Mouse (Mus musculus) heart, postnatal 4 days (tissue): Measurements from ENCODE around the gene Zfp423. TPM values are rescaled to one million over a fixed set of nuclear protein-coding genes. Genes with fewer than 3 reads are reported as not detected.

Experiments
- DNase-seq: peaks from one replicate; pipeline ENCODE4 v3.0.0; 2021
- total RNA-seq, 2 experiments: library from RNA; stranded (reverse); gene quantifications; 2 replicates each; pipeline ENCODE4 v1.2.3; 2021

Zfp423 gene
- 10 to 100 TPM; 12.9 to 16.2 TPM for total RNA-seq

DNA sequence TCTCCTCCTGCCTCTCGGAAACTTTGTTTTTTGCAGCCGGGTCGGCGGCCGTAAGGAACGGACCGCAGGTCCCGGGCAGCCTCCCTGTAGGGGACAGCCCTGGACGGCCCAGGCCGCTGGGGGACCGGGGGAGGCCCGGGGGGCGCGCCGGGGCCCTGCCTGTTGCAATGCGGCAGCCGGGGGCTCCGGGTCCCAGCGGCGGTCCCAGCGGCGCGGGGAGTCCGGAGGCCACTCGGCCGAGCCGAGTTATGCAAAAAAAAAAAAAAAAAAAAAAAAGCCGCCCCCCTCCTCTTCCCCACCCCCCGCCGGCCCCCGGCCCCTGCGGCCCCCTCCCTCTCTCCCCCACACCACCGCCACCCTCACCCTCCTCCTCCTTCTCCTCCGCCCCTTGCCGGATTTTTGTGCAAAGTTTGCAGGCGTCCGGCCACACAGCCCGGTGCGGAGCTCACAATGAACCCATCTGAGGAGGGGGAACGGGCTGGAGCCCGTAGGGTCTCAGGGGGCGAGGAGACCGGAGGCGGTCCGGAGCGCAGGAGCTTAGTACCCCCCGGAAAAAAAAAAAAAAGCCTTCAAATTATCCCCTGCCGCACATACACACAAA is at the start of gene Zfp423:
Zfp423 (minus strand) TSS at position 276 of the 601 bp plus-strand sequence.
- DNase-seq, result peak; percentile 52

DNA sequence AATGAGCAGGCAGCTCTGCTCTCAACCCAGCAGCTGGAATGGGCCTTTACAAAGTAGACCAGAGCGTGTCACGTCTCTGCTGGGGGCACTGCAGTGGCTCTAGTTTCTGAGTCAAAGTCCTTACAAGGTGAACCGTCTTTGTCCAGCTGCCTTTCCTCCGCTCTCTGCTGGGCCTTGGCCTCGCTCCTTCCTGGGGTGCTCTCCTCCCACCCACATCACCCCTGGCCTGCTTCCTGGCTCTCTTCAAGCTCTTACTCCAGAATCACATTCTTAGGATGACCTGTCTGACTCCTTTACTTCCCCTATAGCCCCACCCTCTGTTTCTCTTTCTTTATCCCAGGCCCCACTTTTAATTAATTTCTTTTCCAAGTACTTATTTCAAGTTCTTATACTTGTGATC is 47.4 kb upstream of the Zfp423 start:
- DNase-seq, result no peak

DNA sequence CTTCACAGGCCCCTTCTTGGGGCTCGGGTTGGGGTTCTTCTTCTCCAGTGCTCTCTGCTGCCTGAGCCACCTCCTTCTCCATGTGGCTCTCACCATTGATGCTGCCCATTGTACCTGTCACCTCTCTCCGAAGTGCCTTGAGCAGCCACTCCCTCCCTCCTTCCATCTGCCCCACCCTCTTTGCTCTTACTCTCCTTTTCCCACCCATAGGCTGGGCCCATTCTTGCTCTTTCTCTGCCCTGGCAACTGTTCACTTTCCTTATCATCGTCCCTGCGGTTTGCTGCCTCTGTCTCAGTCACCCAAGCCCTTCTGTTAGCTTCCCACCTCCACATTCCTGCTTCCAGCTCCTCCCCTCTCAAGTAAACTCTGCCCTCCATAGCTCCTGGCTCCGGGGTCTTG is 25.4 kb upstream of the Zfp423 start:
- DNase-seq, result no peak

DNA sequence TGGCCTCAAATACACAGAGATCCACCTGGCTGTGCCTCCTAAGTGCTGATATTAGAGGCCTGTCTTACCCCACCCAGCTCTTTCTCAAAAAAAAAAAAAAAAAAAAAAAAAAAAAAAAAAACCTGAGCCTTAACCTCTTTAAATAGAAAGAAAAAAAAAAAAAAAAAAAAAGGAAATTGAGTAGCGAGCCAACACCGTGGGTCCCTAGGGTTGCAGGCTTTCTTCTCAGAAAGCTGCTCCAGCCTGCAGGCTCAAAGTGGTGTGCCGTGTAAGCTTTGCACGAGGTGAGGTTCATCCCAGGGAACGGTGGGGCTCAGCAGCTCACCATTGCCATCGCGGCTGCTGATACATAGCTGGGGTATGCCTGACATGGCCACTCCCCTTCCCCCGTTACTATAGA is 24.6 kb upstream of the Zfp423 start:
- DNase-seq, result no peak

DNA sequence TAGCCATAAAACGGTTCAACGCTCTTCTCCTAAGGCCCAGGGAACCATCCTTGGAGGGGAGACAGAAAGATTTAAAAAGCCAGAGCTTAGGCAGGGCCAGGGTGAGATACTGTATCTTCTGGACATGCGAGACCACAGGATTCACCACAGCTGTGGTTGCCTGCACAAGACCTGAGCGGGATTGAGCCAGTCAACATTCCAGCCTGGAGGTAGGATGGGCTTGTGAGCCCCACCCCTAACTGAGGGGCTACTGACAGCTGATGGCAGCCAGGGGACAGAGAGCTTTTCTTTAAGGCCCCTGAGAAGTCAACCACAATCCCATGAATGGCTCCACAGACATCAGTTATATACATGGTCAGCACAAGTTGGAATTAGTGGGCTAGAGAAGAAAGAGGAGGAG is 23.5 kb upstream of the Zfp423 start:
- no peak for DNase-seq

DNA sequence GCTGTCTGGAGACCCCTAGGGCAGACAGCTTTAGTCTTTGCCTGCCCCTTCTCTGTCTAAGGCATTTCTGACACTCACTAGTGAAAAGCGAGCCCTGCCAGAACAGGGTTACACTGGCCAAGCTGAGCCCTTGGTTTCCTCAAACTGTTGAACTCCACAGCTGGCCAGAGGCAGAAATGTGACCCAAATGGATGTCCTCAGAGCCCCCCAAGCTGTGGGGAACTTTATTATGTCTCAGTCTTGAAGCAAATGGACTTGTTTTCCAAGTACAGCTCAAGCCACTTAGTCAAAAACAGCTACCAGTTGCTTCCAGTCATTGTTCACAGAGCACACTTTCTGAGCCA is 16.0 kb upstream of the Zfp423 start:
- DNase-seq, result no peak

DNA sequence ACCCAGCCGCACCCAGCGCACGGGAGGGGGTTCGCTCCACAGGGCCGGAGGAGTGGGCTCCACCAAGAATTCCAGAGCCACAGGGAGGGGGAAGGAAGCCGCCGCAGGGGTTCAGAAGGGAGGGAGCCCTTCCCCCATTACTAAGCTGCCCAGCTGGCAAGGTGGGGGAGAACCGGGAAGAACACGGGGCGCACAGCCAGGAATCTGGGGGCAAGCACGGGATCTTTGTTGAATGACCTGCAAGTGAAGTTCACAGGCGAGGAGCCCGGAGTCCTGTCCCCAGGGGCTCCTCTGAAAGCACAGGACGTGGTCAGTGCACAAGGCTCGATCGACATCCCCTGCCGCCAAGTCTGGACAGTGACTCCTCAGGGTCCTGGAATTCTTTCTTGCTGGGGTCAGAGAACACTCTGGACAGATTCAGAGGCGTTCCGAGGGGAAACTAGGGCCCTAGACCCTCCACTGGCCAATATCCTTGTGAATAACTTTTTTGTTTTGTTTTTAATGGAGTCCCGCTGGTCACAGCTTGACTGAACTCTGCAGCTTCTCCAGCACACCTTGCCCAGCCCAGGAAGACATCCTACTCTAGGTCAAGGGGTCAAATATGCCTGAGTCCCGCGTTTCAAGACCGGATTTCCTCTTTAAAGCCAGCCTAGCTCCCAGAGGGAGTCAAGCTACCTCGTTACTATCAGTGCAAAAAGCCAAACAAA is 15.5 kb upstream of the Zfp423 start:
- DNase-seq, result peak; percentile 55

DNA sequence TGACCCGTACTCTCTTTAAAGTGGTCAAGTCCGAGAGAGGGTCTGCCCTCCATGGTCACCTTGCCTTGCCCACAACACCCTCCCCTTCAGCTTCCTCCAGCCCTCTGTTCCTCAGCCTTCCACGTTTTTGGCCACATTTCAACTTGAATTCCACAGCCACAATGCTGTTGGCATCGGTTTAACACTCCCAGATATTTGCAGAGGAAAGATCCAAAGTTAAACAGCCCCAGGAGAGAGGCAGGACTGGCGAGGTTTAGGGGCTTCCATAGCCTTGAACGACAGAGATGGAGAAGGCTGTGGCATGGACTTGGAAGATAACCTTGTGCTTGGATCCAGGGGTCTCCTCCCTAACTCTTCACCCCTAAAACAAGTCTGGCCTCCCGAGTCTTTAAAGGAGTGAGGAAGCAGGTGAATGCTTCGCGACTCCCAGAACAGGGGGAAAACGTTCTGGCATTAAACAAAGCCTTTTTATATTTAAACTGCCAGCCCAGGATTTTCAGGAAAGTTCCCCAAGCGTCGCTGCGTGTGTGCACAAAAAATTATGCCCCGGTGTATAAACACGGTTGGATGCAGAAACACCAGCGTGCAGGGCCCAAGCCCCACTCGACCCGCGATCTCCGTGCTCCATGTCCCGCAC is 14.8 kb upstream of the Zfp423 start:
- DNase-seq, result no peak

DNA sequence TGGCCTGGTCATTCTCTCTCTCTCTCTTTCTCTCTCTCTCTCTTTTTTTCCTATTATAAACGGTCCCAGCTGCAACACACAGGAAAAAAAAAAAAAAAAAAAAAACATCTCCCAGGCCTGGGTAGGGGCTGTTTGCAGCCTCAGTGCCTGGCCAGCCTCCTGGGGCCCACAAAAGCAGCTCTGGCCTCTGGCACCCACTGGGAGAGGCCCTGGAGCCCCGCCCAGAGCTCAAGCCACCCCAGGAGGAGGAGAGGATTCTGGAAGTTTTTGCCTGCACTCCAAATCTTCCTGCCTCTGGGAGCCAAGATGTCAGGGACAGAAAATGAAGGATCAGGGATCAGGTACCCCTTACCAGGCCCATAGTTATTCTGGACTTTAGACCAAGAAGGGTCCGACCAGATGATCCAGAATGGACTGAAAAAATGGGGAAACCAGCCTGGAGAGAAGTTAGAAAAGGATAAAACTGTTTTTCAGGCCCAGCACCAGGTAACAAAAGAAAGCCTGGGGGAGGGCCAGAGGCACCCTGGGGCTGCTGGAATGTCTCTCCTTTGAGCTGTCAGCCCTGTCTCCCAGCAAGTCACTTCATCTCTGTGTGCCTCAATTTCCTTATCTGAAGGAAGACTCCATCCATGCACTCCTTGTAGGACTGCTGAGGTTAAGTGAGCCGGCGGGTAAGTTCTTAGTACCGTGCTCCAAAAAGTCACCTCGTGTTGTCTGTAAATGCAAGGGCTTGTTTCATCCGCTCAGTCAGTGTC is 8.6 kb upstream of the Zfp423 start:
- DNase-seq, result no peak

DNA sequence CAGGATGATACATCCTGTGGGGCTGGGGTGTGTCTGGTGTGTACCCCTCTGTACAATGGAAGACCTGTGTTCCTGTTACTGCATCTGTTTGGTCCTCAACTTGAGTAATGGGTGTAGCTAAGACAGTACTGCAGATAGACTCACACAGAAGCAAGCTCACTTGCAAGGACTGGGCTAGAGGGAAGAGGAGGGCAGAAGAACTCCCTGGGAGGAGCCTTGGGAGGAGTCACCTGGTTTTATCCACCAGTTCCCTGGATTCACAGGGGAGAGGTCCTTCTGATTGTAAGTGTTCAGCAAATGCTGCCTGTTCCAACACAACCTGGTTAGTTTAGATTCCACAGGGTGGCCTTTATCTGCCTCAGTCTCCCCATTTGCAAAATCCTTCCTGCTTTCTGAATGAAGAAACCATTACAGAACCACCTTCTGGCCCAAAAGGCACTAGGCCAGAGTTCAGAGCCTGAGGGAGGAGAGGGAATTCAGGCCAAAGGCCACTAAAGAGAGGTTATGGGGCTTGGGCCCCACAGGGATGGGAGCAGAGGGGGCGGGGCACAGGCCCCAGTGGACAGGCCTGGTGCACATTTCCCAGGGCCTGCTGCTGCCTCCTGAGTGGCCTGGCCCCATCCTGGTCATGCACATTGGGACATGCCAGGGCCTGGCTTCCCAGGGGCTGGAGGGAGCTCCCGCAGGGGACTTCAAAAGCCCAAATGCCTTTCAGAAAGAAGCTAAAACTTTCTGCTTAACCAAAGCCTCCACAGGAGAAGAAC is 7.8 kb upstream of the Zfp423 start:
- no peak for DNase-seq

DNA sequence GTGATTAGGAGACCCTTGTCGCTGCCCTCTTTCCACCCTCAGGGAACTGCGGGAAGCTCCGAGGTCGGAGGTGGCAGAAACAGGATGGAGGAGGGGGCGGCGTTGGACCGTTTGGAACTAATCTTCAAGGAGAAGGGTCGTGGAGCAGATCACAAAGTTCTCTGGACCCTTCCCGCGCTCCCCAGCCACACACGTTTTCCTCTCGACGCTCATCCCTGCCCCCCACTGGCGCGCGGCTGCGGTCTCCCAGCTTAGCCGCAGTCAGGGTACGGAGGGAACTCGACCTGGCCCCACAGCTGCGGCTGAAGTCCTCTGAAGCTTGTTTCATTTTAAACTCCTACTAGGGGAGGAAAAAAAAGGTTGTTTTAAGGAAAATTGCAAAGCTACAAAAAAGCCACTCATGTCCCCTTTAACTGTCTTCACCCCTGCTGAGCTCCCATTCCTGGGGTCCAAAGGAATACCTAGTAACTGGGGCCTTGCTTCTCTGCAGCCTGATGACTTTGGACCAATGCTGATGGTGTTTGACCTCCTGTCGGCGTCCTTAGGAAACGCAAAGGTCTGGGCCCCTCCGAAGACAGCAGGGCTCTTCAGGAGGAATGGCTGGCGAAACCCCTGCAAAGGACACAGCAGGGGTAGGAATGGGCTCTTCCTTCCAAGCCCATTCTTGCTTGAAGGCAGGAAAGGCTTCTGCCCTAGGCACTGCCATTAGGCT is 3.3 kb upstream of the Zfp423 start:
- DNase-seq, result no peak

DNA sequence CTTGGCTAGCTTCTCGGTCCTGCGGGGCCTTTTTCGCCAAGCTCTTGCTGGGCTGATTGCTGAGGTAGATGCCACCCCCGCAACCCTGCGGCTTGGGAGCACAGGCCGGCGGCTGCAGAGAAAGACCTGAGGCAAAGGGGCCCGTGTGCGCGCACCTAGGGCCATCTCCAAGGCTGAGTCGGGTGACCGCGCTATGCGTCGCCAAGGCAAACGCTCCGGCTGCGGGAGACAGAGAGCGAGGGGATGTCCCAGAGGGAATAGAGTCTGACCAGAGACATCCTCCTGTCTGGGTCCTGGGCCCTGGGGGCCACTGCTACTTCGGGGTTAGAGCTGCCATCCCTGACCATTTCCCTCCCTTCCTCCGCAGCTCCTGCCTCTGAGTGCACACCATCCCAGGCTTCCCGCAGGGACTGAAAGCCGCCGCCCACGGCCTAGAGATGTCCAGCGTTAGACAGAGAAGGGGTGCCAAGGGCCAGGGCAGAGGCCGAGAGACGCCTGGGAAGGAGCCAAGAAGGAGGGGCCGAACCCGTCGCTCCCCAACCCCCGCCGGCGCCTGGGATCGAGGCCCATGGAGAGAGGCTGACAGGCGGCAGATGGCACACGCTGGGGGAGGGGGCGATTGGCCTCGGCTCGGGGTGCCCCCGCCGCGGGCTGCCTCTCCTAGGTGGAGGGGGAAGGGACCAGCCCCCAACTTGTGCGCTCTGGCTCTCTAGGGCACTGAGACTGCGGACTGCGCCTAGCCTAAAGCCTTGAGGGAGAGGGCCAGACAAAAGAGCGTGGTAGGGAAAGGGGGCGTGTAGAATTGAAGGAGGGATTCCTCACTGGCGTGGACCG is 2.5 kb upstream of the Zfp423 start:
- DNase-seq, result peak; percentile 66

DNA sequence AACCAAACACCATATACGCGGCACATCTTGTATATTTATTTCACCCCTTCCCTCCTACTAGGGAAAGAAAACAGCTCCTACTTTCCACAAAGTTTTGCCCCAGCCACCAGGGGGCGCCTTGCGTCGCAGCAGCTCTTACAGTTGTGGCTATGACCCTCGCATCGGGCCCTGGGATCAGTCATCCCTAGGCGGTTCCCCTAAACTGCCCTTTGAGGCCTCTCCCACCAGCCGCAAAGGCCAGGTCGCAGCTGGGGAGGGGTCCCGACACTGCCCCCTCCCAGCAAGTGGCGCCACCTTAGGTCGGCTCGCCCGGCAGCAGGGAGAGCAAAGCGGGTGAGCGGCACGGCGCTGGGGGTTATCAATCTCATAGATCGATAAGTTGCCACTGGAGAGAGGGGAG is 1.7 kb upstream of the Zfp423 start:
- DNase-seq, result peak; percentile 51

DNA sequence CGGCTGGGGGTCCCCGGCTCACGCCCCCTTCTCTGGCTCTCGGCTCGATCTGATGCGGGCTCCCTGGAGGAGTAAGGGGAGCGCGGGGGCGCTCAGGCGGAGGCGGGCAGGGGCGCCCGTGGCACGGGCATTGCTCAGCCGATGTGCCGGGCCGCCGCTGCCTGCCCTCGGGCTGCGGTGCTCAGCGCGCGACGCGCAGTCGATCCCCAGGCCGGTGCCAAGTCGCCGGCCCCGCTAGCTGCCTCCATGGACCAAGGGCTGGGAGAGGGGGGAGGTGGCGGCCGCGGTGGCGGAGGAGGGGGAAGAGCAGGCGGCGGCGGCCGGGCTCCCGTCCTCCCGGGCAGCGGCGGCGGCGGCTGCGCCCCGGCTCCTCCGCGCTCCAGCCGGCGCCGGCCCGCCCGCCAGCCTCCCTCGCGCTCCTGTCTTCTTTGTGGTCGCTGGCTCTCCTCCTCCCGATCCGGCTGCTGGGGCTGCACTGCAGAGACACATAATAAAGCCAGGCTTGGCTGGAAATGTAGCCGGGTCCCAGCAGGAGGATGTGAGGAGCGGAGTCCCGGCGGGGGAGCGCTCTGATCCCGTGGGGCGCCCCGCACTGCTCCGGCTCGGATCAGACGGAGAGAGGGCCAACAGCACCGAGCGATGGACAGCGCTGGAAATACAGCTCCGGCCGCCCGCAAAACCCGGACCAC is 810 bp upstream of the Zfp423 start:
- DNase-seq, result peak; percentile 84

DNA sequence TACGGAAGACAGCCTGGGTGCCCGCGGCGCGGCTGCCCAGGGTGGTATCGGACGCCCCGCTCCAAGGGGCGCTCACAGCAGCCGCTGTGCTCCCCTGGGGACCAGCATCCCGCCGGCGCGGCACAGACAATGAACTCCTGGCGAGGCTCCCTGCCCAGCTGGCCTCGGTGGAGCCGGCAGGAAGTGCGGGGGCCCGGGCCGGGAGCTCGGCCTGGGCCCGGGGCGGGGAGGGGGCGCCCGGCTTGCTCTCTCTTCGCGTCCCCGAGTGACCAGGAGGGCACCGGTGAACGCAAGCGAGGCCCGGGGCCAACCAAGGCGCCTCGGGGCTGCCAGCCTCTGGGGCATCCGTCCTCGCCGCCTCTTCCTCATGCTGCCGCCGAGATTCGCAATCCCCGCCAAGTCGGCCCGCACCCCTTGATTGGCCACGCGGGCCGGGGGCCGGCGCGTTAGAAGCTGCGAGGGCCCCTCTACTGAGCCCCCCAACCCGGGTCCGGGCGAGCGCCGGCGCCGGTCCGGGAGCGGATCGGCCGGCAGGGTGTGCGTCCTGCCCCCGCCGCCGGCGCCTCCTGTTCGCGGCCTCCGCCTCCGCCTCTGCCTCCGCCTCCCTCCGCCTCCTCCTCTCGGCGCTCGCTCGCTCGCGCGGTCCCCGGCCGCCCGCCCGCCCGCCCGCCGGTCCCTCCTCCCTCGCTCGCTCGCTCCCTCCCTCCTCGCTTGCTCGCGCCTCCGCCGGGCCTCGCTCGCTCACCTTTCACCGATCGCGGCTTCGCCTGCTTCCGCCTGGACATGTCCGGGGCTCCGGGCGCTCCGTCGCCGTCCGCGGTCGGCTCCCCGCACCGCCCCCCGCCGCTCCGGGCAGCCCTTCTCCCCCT is 710 bp downstream of the Zfp423 start:
- DNase-seq, result peak; percentile 71

DNA sequence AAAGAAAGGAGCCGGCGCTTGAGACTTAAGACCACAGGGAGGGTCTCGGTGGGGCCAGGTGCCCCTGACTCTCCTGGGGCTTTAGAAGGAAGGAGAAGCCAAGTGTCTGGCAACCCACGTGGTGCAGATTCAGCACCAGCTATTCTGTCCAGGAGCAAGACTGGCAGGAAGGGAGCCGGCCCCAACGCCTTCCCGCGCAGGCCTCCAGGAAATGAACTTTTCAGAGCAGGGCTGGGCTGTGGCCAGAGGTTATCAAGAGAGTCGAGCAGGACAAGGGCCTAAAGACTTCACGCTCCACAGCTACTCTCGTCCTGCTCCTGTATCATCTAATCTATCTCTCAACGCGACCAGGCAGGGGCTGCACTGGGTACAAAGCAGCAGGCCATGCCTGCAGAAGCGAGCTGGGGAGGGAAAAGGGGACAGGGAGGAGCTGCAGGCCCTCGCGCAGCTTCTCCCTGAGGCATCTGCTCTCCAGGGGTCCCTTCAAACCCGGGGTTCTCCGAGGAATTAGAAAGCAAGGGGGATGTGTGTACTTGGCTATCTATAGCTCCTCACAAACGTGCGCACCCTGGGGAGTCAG is 1.4 kb downstream of the Zfp423 start:
- DNase-seq, result peak; percentile 75

DNA sequence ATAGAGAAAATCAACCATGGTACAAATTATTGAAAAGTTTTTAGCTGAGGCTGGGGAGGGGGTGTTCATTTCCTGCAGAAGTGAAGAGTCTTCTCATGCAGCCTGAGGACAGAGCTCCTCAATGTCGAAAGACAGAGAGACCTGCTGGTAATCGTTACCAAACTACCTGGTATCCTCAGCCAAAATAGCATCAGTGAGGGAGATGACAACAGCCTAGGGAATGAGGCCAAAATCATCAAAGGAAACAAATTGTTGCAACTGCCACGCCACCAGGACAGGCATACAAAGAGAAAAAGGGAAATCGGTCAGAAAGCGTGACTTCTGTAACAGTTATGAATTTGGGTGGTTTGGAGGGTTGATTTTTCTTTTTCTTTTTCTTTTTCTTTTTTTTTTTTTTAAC is 3.4 kb downstream of the Zfp423 start:
- no peak for DNase-seq

DNA sequence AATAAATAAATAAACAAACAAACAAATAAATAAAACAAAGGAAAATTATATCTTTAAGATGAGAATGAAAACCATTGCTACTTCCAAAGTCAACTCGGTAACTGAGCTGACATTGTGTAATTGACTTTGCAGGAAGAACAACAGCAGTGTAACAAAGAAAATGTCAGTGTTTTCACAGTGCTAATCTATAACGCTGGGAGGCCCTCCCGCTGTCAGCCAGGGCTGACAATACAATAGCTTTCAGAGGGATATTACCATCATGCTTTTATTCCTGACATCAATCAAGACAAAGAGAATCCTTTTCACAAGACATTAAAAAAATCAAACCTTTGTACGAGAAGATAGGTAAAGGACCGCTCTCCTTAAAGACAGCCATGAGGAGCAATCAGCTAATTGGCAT is 5.9 kb downstream of the Zfp423 start:
- DNase-seq, result no peak

DNA sequence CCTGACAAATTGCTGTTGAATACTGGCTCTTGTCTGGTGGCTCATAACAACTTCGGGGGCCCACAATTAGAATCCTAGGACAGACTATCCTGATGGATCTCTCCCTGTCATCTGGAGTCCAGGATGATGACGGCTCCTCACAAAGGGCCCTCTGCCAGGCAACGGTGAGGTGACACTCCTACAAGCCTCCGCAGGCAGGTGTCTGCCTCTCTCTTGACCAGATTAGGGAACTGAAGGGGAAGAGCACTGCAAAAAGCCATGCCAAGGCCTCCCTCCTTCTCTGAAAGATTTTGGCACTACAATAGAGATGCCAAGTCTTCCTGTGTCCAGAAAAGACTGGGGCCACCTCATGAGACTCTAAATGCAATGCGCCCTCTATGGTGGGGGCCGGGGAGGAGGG is 7.1 kb downstream of the Zfp423 start:
- DNase-seq, result no peak
